ENCODE assay signal across 9 mouse cellular contexts in genomic region chr17:8339666-8340374, GRCm38 (mm10). TPM values are rescaled to one million over a fixed set of nuclear protein-coding genes. Genes with fewer than 3 reads are reported as not detected.
DNase-seq lines count a peak whose midpoint lies in the region; ATAC-seq lines count a peak whose summit lies in the region.
"Had no signal": no experiment of that assay in that cellular context is flagged by ENCODE, and none has a peak within 500 bp of the region (broad histone marks: within the 10 kb centered on the region; RNA-seq: fewer than 3 reads in every experiment).

No protein-coding gene starts in this region.

- no peak for DNase-seq in kidney, adult 11 months
- DNase-seq in cerebellum, postnatal 14 days = peak; percentile 67 to 76
- DNase-seq in gastrocnemius, adult 8-10 months (ENCODE audit: low spot score in 2 of 2) = no peak
- no peak for DNase-seq in layer of hippocampus, postnatal 25 days (ENCODE audit: extremely low spot score in 1 of 2, low spot score in 1 of 2)
- no peak for DNase-seq in adrenal gland, postnatal 14 days

- 0 out of 2 replicates have a peak overlapping the region, but pooled peaks have one; percentile 54 for H3K9ac ChIP-seq in kidney, embryonic 14.5 days (ENCODE audit: low read depth, low read length)
- peak overlapping the region; percentile 99 for H3K9ac ChIP-seq in hindbrain, embryonic 16.5 days (ENCODE audit: low read depth, low read length)
- H3K9ac ChIP-seq in midbrain, embryonic 13.5 days (replicated peaks) = peak overlapping the region; percentile 93

- 30% methylated on average over 8 of the region's 8 CpGs for whole genome bisulfite sequencing in kidney, embryonic 14.5 days
- 11% methylated on average over 8 of the region's 8 CpGs for WGBS in hindbrain, embryonic 16.5 days
- WGBS in midbrain, embryonic 13.5 days = 17% methylated on average over 8 of the region's 8 CpGs

- peaks cover 45% of the 10 kb centered on the region for H3K27me3 ChIP-seq in kidney, embryonic 14.5 days (ENCODE audit: control insufficient read depth, insufficient read depth, low read length)
- H3K27me3 ChIP-seq in hindbrain, embryonic 16.5 days (replicated peaks; ENCODE audit: control insufficient read depth, insufficient read depth, low read length) = no peaks in the 10 kb centered on the region
- H3K27me3 ChIP-seq in midbrain, embryonic 13.5 days = peaks cover 23% of the 10 kb centered on the region

- peaks cover 15% of the 10 kb centered on the region for H3K4me1 ChIP-seq in kidney, embryonic 14.5 days (ENCODE audit: control insufficient read depth, insufficient read depth, low read length)
- peaks cover 40% of the 10 kb centered on the region for H3K4me1 ChIP-seq in hindbrain, embryonic 16.5 days (ENCODE audit: control insufficient read depth, insufficient read depth, low read depth, low read length)
- H3K4me1 ChIP-seq in midbrain, embryonic 13.5 days (replicated peaks) = peaks cover 37% of the 10 kb centered on the region

- H3K4me3 ChIP-seq in kidney, embryonic 14.5 days (ENCODE audit: low read length) = peak overlapping the region; percentile 53
- peak overlapping the region; percentile 82 for H3K4me3 ChIP-seq in hindbrain, embryonic 16.5 days (ENCODE audit: low read length)
- H3K4me3 ChIP-seq in midbrain, embryonic 13.5 days (replicated peaks) = peak overlapping the region; percentile 74

- H3K4me2 ChIP-seq in kidney, embryonic 14.5 days (replicated peaks; ENCODE audit: low read depth, low read length) = peak overlapping the region; percentile 99
- peak overlapping the region; percentile 97 for H3K4me2 ChIP-seq in hindbrain, embryonic 16.5 days (ENCODE audit: low read length)
- peak overlapping the region; percentile 98 for H3K4me2 ChIP-seq in midbrain, embryonic 13.5 days (replicated peaks)

- no peaks in the 10 kb centered on the region for H3K36me3 ChIP-seq in kidney, embryonic 14.5 days (ENCODE audit: control insufficient read depth, insufficient read depth, low read length)
- no peaks in the 10 kb centered on the region for H3K36me3 ChIP-seq in hindbrain, embryonic 16.5 days (ENCODE audit: control insufficient read depth, insufficient read depth, low read length)
- H3K36me3 ChIP-seq in midbrain, embryonic 13.5 days = no peaks in the 10 kb centered on the region

- H3K9me3 ChIP-seq in kidney, embryonic 14.5 days (ENCODE audit: control insufficient read depth, low read length) = no peaks in the 10 kb centered on the region
- no peaks in the 10 kb centered on the region for H3K9me3 ChIP-seq in hindbrain, embryonic 16.5 days (ENCODE audit: control insufficient read depth, low read length)
- H3K9me3 ChIP-seq in midbrain, embryonic 13.5 days = no peaks in the 10 kb centered on the region

- no peak for ATAC-seq in kidney, embryonic 14.5 days (ENCODE audit: low FRiP score, low TSS enrichment)
- ATAC-seq in hindbrain, embryonic 16.5 days = peak; percentile 78
- ATAC-seq in midbrain, embryonic 13.5 days = no peak; the same call in 1 of the 2 replicates

- H3K27ac ChIP-seq in kidney, embryonic 14.5 days (ENCODE audit: low read depth, low read length) = no peak overlapping the region
- H3K27ac ChIP-seq in hindbrain, embryonic 16.5 days (ENCODE audit: low read depth, low read length) = peak overlapping the region; percentile 93
- peak overlapping the region; percentile 83 for H3K27ac ChIP-seq in midbrain, embryonic 13.5 days

RNA-seq across cellular contexts. Expression of gene Prr18, which starts 2.6 kb away (rescaled TPM):
- 0.43 and 0.49 TPM in 2 replicates for polyA plus RNA-seq in kidney, embryonic 14.5 days (2014; fragmentation: Nextera tagmentation; extraction: Ambion mirVana)
- 16.4 and 16.9 TPM in 2 replicates for polyA plus RNA-seq in hindbrain, embryonic 16.5 days (2015; fragmentation: Nextera tagmentation; extraction: Ambion mirVana)
- polyA plus RNA-seq in midbrain, embryonic 13.5 days (2015; fragmentation: Nextera tagmentation; extraction: Ambion mirVana) = 7.9 and 9.1 TPM in 2 replicates
- total RNA-seq in gastrocnemius, adult 8-10 months (2022) = under 1 TPM in 3 of 4 experiments, not detected in 1; 0.08 to 0.46 (median 0.10) TPM
- total RNA-seq in layer of hippocampus, postnatal 25 days (2021) = 10 to 100 TPM; 22.8 to 23.6 TPM
- 0.33 and 0.41 TPM in 2 replicates for total RNA-seq in adrenal gland, postnatal 14 days (2021)

RNA-seq across cellular contexts. Expression of gene T2, which starts 16.0 kb away (rescaled TPM):
- 0.19 and 0.46 TPM in 2 replicates for polyA plus RNA-seq in kidney, embryonic 14.5 days (2014; fragmentation: Nextera tagmentation; extraction: Ambion mirVana)
- 0.72 and 0.99 TPM in 2 replicates for polyA plus RNA-seq in hindbrain, embryonic 16.5 days (2015; fragmentation: Nextera tagmentation; extraction: Ambion mirVana)
- 0.46 and 0.66 TPM in 2 replicates for polyA plus RNA-seq in midbrain, embryonic 13.5 days (2015; fragmentation: Nextera tagmentation; extraction: Ambion mirVana)
- not detected for total RNA-seq in gastrocnemius, adult 8-10 months (2022)
- under 1 TPM; 0.34 to 0.82 TPM for total RNA-seq in layer of hippocampus, postnatal 25 days (2021)
- total RNA-seq in adrenal gland, postnatal 14 days (2021) = not detected in 2 replicates
- total RNA-seq: MEL had no signal

RNA-seq across cellular contexts. Expression of gene Sft2d1, which starts 28.9 kb away (rescaled TPM):
- 68.2 and 97.2 TPM in 2 replicates for polyA plus RNA-seq in kidney, embryonic 14.5 days (2014; fragmentation: Nextera tagmentation; extraction: Ambion mirVana)
- polyA plus RNA-seq in hindbrain, embryonic 16.5 days (2015; fragmentation: Nextera tagmentation; extraction: Ambion mirVana) = 172 and 184 TPM in 2 replicates
- polyA plus RNA-seq in midbrain, embryonic 13.5 days (2015; fragmentation: Nextera tagmentation; extraction: Ambion mirVana) = 153 and 155 TPM in 2 replicates
- total RNA-seq in gastrocnemius, adult 8-10 months (2022) = 1 to 10 TPM; 7.1 to 8.1 (median 7.7) TPM
- total RNA-seq in layer of hippocampus, postnatal 25 days (2021) = 10 to 100 TPM; 55.7 to 58.0 TPM
- total RNA-seq in adrenal gland, postnatal 14 days (2021) = 37.7 and 40.5 TPM in 2 replicates

RNA-seq across cellular contexts. Expression of gene Mpc1, which starts 57.1 kb away (rescaled TPM):
- polyA plus RNA-seq in kidney, embryonic 14.5 days (2014; fragmentation: Nextera tagmentation; extraction: Ambion mirVana) = 145 and 173 TPM in 2 replicates
- polyA plus RNA-seq in hindbrain, embryonic 16.5 days (2015; fragmentation: Nextera tagmentation; extraction: Ambion mirVana) = 389 and 473 TPM in 2 replicates
- polyA plus RNA-seq in midbrain, embryonic 13.5 days (2015; fragmentation: Nextera tagmentation; extraction: Ambion mirVana) = 192 and 196 TPM in 2 replicates
- 100 to 1,000 TPM; 425 to 485 (median 461) TPM for total RNA-seq in gastrocnemius, adult 8-10 months (2022)
- total RNA-seq in layer of hippocampus, postnatal 25 days (2021) = 100 to 1,000 TPM; 149 to 159 TPM
- total RNA-seq in adrenal gland, postnatal 14 days (2021) = 356 and 378 TPM in 2 replicates

Comparison
In these comparisons a context has a peak if more than half of its experiments do, and no peak if none do; other contexts are left out.
1. DNase-seq: peak in cerebellum, postnatal 14 days (2 of 2); none in kidney, adult 11 months (single experiment), gastrocnemius, adult 8-10 months (0 of 2), layer of hippocampus, postnatal 25 days (0 of 2) and adrenal gland, postnatal 14 days (single experiment).
2. RNA of gene Prr18, which starts 2.6 kb away (total RNA-seq): 22.8 to 23.6 TPM in layer of hippocampus, postnatal 25 days; 0.33 to 0.41 TPM in adrenal gland, postnatal 14 days and 0.08 to 0.46 TPM in gastrocnemius, adult 8-10 months; every median in the first group is over 10 times any median in the second.
3. Peak in every context shown above with its lines, with median percentiles within 50 percentile points of each other: H3K4me2 ChIP-seq, H3K4me3 ChIP-seq and H3K9ac ChIP-seq.